Mouse (Mus musculus) kidney, postnatal 0 days (tissue): ENCODE measurements around the gene Gm20388. TPM values are rescaled to one million over a fixed set of nuclear protein-coding genes. Genes with fewer than 3 reads are reported as not detected.
A peak's percentile ranks its signal among the peaks of the same experiment; 100 is the strongest.

Experiments used
- ATAC-seq: fragments of 200-750 bp; cut with Nextera tagmentation; replicated peaks from 2 replicates; pipeline ENCODE4 v1.8.0; 2017; ENCODE audit warnings: low read depth, moderate number of reproducible peaks, moderate TSS enrichment, moderate library complexity; ENCODE audit not compliant: low FRiP score
- DNase-seq: peaks from one replicate; pipeline ENCODE4 v3.0.0-alpha.2; 2016; ENCODE audit warnings: low spot score
- H3K27ac ChIP-seq: fragments of 300-500 bp; sonication (generic); 2 replicates; pipeline ENCODE4 v1.5.1; 2014; ENCODE audit warnings: mild to moderate bottlenecking
- H3K27me3 ChIP-seq: fragments of 300-500 bp; sonication (generic); 2 replicates; pipeline ENCODE4 v1.6.1; 2014; ENCODE audit warnings: low read length, mixed read lengths; ENCODE audit not compliant: insufficient read depth
- H3K36me3 ChIP-seq: fragments of 300-500 bp; sonication (generic); 2 replicates; pipeline ENCODE4 v1.6.1; 2014; ENCODE audit warnings: low read length, mixed read lengths; ENCODE audit not compliant: insufficient read depth
- H3K4me1 ChIP-seq: fragments of 300-500 bp; sonication (generic); replicated peaks from 2 replicates; pipeline ENCODE4 v1.6.1; 2014; ENCODE audit warnings: antibody characterized with exemption, low read length, mixed read lengths; ENCODE audit not compliant: insufficient read depth
- H3K4me2 ChIP-seq: fragments of 300-500 bp; sonication (generic); 2 replicates; pipeline ENCODE4 v1.6.1; 2014; ENCODE audit warnings: mild to moderate bottlenecking, low read length, moderate library complexity, mixed read lengths
- H3K4me3 ChIP-seq: fragments of 300-500 bp; sonication (generic); replicated peaks from 2 replicates; pipeline ENCODE4 v1.5.1; 2014; ENCODE audit warnings: low read depth, low read length
- H3K9ac ChIP-seq: fragments of 300-500 bp; sonication (generic); 2 replicates; pipeline ENCODE4 v1.6.1; 2014; ENCODE audit warnings: low read depth, low read length
- H3K9me3 ChIP-seq: fragments of 300-500 bp; sonication (generic); replicated peaks from 2 replicates; pipeline ENCODE4 v1.6.1; 2016; ENCODE audit warnings: low read length, inconsistent platforms, mixed read lengths
- CTCF ChIP-seq: IDR thresholded peaks from 2 replicates; pipeline ENCODE4 v1.5.1; 2016; ENCODE audit warnings: antibody characterized with exemption, low read depth, mild to moderate bottlenecking, moderate library complexity
- WGBS: fragments of 180-500 bp; shearing (Covaris S2); extraction: QIAGEN DNeasy Blood & Tissue Kit; methylation state at CpG from one replicate; pipeline ENCODE4 v1.1.7; 2014; 5-methylcytosine and 5-hydroxymethylcytosine counted together
- polyA plus RNA-seq: library from polyadenylated mRNA; unstranded; fragments of >200 nt; fragmentation: Nextera tagmentation; extraction: Ambion mirVana; gene quantifications from 2 replicates; pipeline ENCODE4 v1.2.1, GENCODE M21; 2015

Gene Gm20388
- polyA plus RNA-seq, 1 experiment from 2014 or later, result not detected

DNA sequence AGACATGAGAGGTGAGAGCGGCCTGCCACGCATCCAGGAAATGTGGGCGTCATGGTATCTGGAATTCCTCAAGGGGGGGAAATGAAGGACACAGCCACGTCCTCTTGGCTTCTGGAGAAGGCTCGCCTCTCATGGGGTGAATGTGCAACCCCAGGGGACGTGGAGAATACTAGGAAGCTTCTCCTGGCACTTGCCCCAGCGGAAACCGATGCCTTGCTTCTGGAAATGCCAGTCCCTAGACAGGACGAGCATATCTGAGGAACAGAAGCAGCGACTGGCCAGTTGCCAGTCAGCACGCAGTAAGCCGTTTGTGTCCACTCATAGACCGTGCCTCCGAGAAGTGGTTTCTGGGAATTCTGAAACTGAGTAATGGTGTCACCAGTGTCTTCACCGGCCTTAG, 126.6 kb downstream of the Gm20388 start:
- Histone ChIP-seq H3K9ac (no peak overlapping the region), H3K27ac (no peak overlapping the region), H3K4me1 (no peaks in the 10 kb centered on the region), H3K36me3 (no peaks in the 10 kb centered on the region), H3K4me2 (no peak overlapping the region), H3K27me3 (no peaks in the 10 kb centered on the region), H3K4me3 (no peak overlapping the region), H3K9me3 (no peaks in the 10 kb centered on the region)
- DNase-seq (no peak), ATAC-seq (no peak)
- WGBS, result 62% methylated on average over 15 of the region's 15 CpGs
- no peak for TF ChIP-seq CTCF

DNA sequence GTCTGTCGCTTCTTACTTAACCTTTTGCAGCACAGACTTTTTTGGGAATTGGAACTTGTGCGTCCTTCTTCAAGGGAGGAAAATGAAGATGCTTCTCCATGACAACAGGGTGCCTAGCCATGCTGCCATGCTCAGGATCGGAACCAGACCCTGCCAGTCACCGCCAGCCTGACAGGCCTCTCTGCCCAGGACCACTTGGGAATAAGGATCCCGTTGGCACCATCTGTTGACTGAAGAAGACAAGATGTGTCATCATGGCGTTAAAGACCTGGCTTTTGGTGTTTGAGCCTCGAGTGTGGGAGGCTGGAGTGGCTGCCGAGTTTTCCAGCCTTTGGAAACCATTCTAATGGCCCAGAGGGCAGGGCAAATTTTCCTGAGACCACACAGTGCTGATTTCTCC, 127.0 kb downstream of the Gm20388 start:
- DNase-seq (no peak), ATAC-seq (no peak)
- no peaks in the 10 kb centered on the region for H3K4me1 ChIP-seq
- WGBS, result 80% methylated on average over 8 of the region's 8 CpGs
- no peak for TF ChIP-seq CTCF
- no peaks in the 10 kb centered on the region for H3K36me3 ChIP-seq
- no peaks in the 10 kb centered on the region for H3K9me3 ChIP-seq
- H3K9ac ChIP-seq, result no peak overlapping the region
- H3K4me2 ChIP-seq, result no peak overlapping the region
- no peak overlapping the region for H3K27ac ChIP-seq
- no peak overlapping the region for H3K4me3 ChIP-seq
- no peaks in the 10 kb centered on the region for H3K27me3 ChIP-seq

DNA sequence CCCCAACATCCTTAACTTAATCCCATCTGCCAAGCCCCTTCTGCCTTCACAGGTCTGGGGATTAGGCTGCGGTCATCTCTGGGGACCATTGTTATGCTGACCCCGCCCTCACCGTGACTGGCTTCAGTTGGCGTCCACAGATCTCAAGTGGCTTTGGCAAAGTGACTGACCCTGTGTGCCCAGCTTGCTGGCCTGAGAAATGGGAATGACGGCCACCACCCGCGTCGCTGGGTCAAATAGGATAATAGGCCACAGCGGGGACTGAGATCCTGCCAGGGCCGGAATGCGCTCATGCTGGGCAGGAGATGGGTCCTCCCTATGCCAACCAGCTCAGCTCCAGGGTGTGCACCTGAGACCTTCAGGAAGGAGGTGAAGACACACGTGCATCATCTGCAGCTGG, 128.1 kb downstream of the Gm20388 start:
- Histone ChIP-seq H3K9ac (no peak overlapping the region), H3K4me3 (no peak overlapping the region), H3K4me2 (no peak overlapping the region), H3K27ac (no peak overlapping the region), H3K4me1 (no peaks in the 10 kb centered on the region), H3K36me3 (no peaks in the 10 kb centered on the region), H3K9me3 (no peaks in the 10 kb centered on the region), H3K27me3 (no peaks in the 10 kb centered on the region)
- ATAC-seq, result no peak
- no peak for TF ChIP-seq CTCF
- no peak for DNase-seq
- 96% methylated on average over 12 of the region's 12 CpGs for WGBS

DNA sequence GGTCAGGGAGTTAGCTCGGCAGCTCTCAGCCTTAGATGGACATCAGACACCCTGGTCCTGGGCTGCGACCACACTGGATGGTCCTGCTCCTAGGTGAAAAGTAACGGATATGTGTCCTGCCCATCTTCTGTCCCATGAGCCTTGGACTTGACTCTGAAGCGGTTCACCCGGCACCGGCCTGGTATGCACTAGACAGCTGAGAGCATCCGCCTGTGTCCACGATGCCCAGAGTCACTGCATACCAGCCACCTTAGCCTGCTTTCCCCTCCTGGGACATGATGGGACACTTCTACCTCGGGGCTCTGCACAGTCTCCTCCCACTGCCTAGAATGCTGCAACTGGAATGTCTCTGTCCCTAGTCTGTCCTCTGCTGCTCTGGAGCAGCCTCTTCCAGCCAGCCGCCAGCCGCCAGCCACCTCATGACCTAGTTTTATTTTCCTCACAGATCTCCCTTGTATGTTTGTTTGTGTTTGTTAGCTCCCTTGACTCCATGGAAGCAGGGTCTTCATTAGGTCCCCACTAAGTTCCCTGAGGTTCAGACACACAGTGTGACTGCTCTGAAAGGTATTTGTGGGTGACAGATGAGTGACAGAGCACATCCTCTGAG, 128.8 kb downstream of the Gm20388 start:
- TF ChIP-seq CTCF, result no peak
- H3K27me3 ChIP-seq, result no peaks in the 10 kb centered on the region
- H3K9ac ChIP-seq, result no peak overlapping the region
- no peaks in the 10 kb centered on the region for H3K9me3 ChIP-seq
- no peak overlapping the region for H3K27ac ChIP-seq
- no peak overlapping the region for H3K4me2 ChIP-seq
- DNase-seq (peak; percentile 41), ATAC-seq (peak; percentile 29; the same call in 1 of the 2 replicates)
- no peak overlapping the region for H3K4me3 ChIP-seq
- WGBS, result 52% methylated on average over 11 of the region's 11 CpGs
- H3K4me1 ChIP-seq, result no peaks in the 10 kb centered on the region
- no peaks in the 10 kb centered on the region for H3K36me3 ChIP-seq

DNA sequence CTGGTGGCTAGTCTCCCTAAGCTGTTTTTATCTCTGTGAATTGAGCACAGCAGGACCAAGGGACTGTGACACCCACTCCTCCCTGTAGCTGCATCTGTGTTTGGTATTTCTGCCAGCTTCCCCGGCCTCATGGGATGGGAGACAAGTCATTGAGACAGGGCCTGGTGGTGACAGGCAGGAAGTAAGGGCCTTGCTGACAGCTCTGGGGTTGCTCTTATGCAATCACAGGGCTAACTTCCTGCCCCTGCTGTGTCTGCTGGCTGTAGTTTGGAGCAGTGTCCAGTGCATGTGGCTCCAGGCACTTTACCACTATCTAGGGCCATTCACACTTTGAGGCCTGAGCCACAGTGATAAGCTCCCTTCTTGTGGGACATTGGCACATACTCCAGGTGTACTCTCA, 130.2 kb downstream of the Gm20388 start:
- H3K27ac ChIP-seq, result no peak overlapping the region
- DNase-seq (peak; percentile 40), ATAC-seq (no peak)
- no peak overlapping the region for H3K4me2 ChIP-seq
- no peak overlapping the region for H3K9ac ChIP-seq
- no peaks in the 10 kb centered on the region for H3K4me1 ChIP-seq
- WGBS, result 59% methylated on average over 1 of the region's 1 CpGs
- H3K27me3 ChIP-seq, result no peaks in the 10 kb centered on the region
- no peaks in the 10 kb centered on the region for H3K9me3 ChIP-seq
- TF ChIP-seq CTCF, result no peak
- H3K36me3 ChIP-seq, result no peaks in the 10 kb centered on the region
- no peak overlapping the region for H3K4me3 ChIP-seq

DNA sequence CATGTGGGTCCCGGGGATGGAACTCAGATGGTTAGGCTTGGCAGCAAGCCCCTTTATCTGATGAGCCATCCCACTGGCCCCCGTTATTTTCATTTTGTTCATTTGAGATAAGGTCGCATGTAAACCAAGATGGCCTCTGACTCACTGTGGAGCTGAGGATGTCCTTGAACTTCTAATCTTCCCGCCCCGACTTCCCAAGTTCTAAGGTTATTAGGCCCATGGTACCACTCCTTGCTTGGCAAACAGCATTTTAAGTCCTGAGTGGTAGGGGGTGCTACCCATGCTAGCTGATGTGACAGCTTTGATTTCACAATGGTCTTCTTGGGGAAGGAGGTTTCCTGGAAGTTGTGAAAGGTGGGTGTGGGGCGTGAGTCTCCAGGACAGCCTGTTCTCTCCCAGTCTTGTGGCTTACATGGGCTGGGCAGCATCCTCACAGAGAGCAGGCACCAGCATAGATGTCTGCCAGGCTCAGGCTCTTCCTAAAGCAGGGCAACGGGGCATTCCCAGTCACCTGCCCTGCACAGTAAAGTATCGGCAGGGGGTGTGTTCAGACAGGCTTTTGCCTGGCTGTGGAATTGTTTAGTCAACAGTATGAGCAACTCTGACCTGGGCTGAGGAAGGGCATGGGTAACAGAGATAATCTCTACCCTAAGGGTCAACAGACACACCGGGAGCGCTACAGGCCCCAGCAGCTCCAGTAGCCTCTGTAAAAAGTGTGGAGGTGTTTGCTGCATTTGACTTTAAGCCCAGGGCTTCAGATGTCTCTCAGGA, 132.1 kb downstream of the Gm20388 start:
- WGBS, result 84% methylated on average over 10 of the region's 10 CpGs
- Histone ChIP-seq H3K27me3 (no peaks in the 10 kb centered on the region), H3K4me3 (no peak overlapping the region), H3K36me3 (no peaks in the 10 kb centered on the region), H3K4me2 (no peak overlapping the region), H3K27ac (no peak overlapping the region), H3K9me3 (no peaks in the 10 kb centered on the region), H3K4me1 (no peaks in the 10 kb centered on the region; the same call in 1 of the 2 replicates), H3K9ac (no peak overlapping the region)
- DNase-seq (no peak), ATAC-seq (no peak)
- no peak for TF ChIP-seq CTCF
